Mouse (Mus musculus): ENCODE measurements around the gene Plcb1. TPM values are rescaled to one million over a fixed set of nuclear protein-coding genes. Genes with fewer than 3 reads are reported as not detected.

Plcb1 gene
- polyA plus RNA-seq, 1 experiment from 2014 or later, result 7.0 TPM

DNA sequence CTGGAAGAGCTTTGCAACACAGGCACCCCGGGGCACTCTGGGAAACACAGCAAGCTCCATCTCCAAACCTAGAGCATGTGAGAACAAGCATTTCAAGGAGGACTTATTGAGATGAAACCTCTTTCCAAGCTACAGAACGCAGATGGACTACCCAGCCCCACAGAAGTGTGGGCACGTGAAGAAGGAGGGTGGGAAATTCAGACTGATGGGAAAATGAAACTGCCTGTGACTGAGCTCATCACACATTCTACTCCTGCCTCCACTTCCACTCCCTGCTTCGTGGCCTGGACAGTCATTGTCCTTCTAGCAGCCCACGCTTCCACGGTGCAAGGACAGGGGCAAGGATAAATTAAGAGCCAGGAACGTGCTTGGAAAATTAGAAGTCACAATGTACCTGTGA is 370.2 kb downstream of the Plcb1 start:
- no peaks in the 10 kb centered on the region for H3K27me3 ChIP-seq (ENCODE audit: control insufficient read depth, insufficient read depth, low read length)
- no peak overlapping the region for H3K27ac ChIP-seq (replicated peaks; ENCODE audit: low read depth, low read length)
- H3K4me2 ChIP-seq (ENCODE audit: low read depth, low read length), result no peak overlapping the region
- H3K36me3 ChIP-seq (replicated peaks; ENCODE audit: control insufficient read depth, insufficient read depth, low read depth, low read length), result no peaks in the 10 kb centered on the region
- ATAC-seq (replicated peaks; ENCODE audit: insufficient number of reproducible peaks, low FRiP score, low TSS enrichment, low read depth) (no peak), DNase-seq (ENCODE audit: low spot score) (no peak)
- H3K4me3 ChIP-seq (ENCODE audit: low read depth, low read length), result no peak overlapping the region
- no peaks in the 10 kb centered on the region for H3K4me1 ChIP-seq (ENCODE audit: control insufficient read depth, insufficient read depth, low read length)
- no peaks in the 10 kb centered on the region for H3K9me3 ChIP-seq (replicated peaks; ENCODE audit: control insufficient read depth, low read length)
- WGBS, result 81% methylated on average over 7 of the region's 7 CpGs
- no peak overlapping the region for H3K9ac ChIP-seq (replicated peaks; ENCODE audit: low read length)

- H3K4me3 ChIP-seq (ENCODE audit: low read depth, low read length), result no peak overlapping the region
Measured at GRCm38 (mm10) chr2:135157961-135158360, 372.1 kb downstream of the Plcb1 start.

DNA sequence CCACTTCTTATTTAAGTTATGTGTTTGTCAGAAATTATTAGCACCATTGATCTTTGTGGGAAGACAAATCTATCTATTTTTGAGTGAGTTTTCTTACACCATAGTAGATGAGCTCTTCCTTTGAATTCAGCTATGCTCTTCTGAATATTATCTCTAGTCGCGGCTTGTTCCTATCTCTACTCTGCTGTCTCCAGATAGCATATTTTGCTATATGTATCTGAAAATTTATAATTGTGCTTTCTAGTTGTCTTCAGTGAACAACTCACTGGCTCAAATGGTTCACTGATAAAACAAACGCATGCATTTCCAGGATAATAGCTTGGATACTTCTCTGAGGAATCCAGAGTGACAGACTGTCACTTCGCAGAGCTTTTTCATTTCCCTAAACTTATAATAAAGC is 375.8 kb downstream of the Plcb1 start:
- H3K4me3 ChIP-seq (ENCODE audit: low read depth, low read length), result no peak overlapping the region
- no peaks in the 10 kb centered on the region for H3K27me3 ChIP-seq (ENCODE audit: control insufficient read depth, insufficient read depth, low read length)
- H3K36me3 ChIP-seq (replicated peaks; ENCODE audit: control insufficient read depth, insufficient read depth, low read depth, low read length), result no peaks in the 10 kb centered on the region
- no peak overlapping the region for H3K4me2 ChIP-seq (ENCODE audit: low read depth, low read length)
- H3K27ac ChIP-seq (replicated peaks; ENCODE audit: low read depth, low read length), result no peak overlapping the region
- no peaks in the 10 kb centered on the region for H3K9me3 ChIP-seq (replicated peaks; ENCODE audit: control insufficient read depth, low read length)
- no peak overlapping the region for H3K9ac ChIP-seq (replicated peaks; ENCODE audit: low read length)
- ATAC-seq (replicated peaks; ENCODE audit: insufficient number of reproducible peaks, low FRiP score, low TSS enrichment, low read depth) (no peak), DNase-seq (ENCODE audit: low spot score) (no peak)
- 90% methylated on average over 4 of the region's 4 CpGs for WGBS
- no peaks in the 10 kb centered on the region for H3K4me1 ChIP-seq (ENCODE audit: control insufficient read depth, insufficient read depth, low read length)

More at GRCm38 (mm10) chr2:135157961-135158360, 372.1 kb downstream of the Plcb1 start:
- DNase-seq (ENCODE audit: low spot score) (no peak), ATAC-seq (replicated peaks; ENCODE audit: insufficient number of reproducible peaks, low FRiP score, low TSS enrichment, low read depth) (no peak)
- no peaks in the 10 kb centered on the region for H3K27me3 ChIP-seq (ENCODE audit: control insufficient read depth, insufficient read depth, low read length)
- H3K9me3 ChIP-seq (replicated peaks; ENCODE audit: control insufficient read depth, low read length), result no peaks in the 10 kb centered on the region
- H3K9ac ChIP-seq (replicated peaks; ENCODE audit: low read length), result no peak overlapping the region
- H3K4me1 ChIP-seq (ENCODE audit: control insufficient read depth, insufficient read depth, low read length), result no peaks in the 10 kb centered on the region
- no peak overlapping the region for H3K4me2 ChIP-seq (ENCODE audit: low read depth, low read length)
- H3K36me3 ChIP-seq (replicated peaks; ENCODE audit: control insufficient read depth, insufficient read depth, low read depth, low read length), result no peaks in the 10 kb centered on the region
- 93% methylated on average over 2 of the region's 2 CpGs for WGBS
- H3K27ac ChIP-seq (replicated peaks; ENCODE audit: low read depth, low read length), result no peak overlapping the region

- Histone ChIP-seq H3K4me2 (ENCODE audit: low read depth, low read length) (no peak overlapping the region), H3K27me3 (ENCODE audit: control insufficient read depth, insufficient read depth, low read length) (no peaks in the 10 kb centered on the region), H3K27ac (replicated peaks; ENCODE audit: low read depth, low read length) (no peak overlapping the region), H3K4me3 (ENCODE audit: low read depth, low read length) (no peak overlapping the region), H3K9me3 (replicated peaks; ENCODE audit: control insufficient read depth, low read length) (no peaks in the 10 kb centered on the region), H3K36me3 (replicated peaks; ENCODE audit: control insufficient read depth, insufficient read depth, low read depth, low read length) (no peaks in the 10 kb centered on the region), H3K4me1 (ENCODE audit: control insufficient read depth, insufficient read depth, low read length) (no peaks in the 10 kb centered on the region), H3K9ac (replicated peaks; ENCODE audit: low read length) (no peak overlapping the region)
- DNase-seq (ENCODE audit: low spot score) (no peak), ATAC-seq (replicated peaks; ENCODE audit: insufficient number of reproducible peaks, low FRiP score, low TSS enrichment, low read depth) (no peak)
- WGBS, result 73% methylated on average over 3 of the region's 3 CpGs
Measured at GRCm38 (mm10) chr2:135165512-135165911, 379.6 kb downstream of the Plcb1 start.

DNA sequence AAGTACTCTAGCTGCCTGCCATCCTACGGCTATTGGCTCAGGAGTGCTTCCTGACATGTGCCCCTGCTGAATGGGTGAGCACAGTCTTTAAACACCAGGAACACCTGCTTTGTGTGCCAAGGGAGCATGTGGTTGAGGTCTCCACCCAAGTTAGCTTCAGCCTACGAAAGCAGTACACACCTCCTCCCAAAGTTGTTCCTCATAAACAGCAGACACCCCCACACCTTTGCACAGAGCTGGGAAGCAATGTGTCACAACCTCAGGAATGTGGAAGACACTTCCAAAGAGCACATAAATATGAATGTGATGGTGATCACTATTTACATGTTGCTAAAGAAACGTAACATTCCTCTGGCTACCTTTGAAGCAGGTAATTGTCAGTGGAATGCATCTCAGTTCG is 389.7 kb downstream of the Plcb1 start:
- Histone ChIP-seq H3K4me2 (ENCODE audit: low read depth, low read length) (no peak overlapping the region), H3K4me1 (ENCODE audit: control insufficient read depth, insufficient read depth, low read length) (no peaks in the 10 kb centered on the region), H3K4me3 (ENCODE audit: low read depth, low read length) (no peak overlapping the region), H3K27me3 (ENCODE audit: control insufficient read depth, insufficient read depth, low read length) (no peaks in the 10 kb centered on the region), H3K9me3 (replicated peaks; ENCODE audit: control insufficient read depth, low read length) (no peaks in the 10 kb centered on the region), H3K27ac (replicated peaks; ENCODE audit: low read depth, low read length) (no peak overlapping the region), H3K36me3 (replicated peaks; ENCODE audit: control insufficient read depth, insufficient read depth, low read depth, low read length) (no peaks in the 10 kb centered on the region), H3K9ac (replicated peaks; ENCODE audit: low read length) (no peak overlapping the region)
- 77% methylated on average over 4 of the region's 4 CpGs for WGBS
- no peak for ATAC-seq (replicated peaks; ENCODE audit: insufficient number of reproducible peaks, low FRiP score, low TSS enrichment, low read depth)
- no peak for DNase-seq (ENCODE audit: low spot score)

DNA sequence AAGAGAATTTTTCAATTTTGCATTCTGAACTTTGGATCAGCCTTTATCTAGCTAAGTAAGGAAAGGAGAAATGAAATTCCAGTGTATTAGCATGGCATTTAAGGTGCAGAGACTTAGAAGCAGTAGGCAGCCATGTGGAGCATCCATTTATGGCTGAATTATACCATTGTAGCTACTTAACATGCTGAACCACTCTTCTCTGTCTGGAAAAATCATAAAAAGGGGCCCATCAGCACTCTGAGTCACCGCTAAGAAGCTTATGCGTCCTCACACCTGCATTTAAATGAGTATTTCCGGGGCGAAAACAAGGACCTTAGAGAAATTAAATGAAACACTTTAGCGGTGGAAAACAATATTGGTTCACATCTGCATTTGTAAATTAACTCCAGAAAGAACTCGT is 401.8 kb downstream of the Plcb1 start:
- H3K9ac ChIP-seq (replicated peaks; ENCODE audit: low read length), result no peak overlapping the region
- no peaks in the 10 kb centered on the region for H3K27me3 ChIP-seq (ENCODE audit: control insufficient read depth, insufficient read depth, low read length)
- H3K36me3 ChIP-seq (replicated peaks; ENCODE audit: control insufficient read depth, insufficient read depth, low read depth, low read length), result no peaks in the 10 kb centered on the region
- no peak overlapping the region for H3K4me2 ChIP-seq (ENCODE audit: low read depth, low read length)
- ATAC-seq (replicated peaks; ENCODE audit: insufficient number of reproducible peaks, low FRiP score, low TSS enrichment, low read depth) (no peak), DNase-seq (ENCODE audit: low spot score) (no peak)
- 81% methylated on average over 6 of the region's 6 CpGs for WGBS
- no peaks in the 10 kb centered on the region for H3K4me1 ChIP-seq (ENCODE audit: control insufficient read depth, insufficient read depth, low read length)
- no peaks in the 10 kb centered on the region for H3K9me3 ChIP-seq (replicated peaks; ENCODE audit: control insufficient read depth, low read length)
- no peak overlapping the region for H3K27ac ChIP-seq (replicated peaks; ENCODE audit: low read depth, low read length)
- H3K4me3 ChIP-seq (ENCODE audit: low read depth, low read length), result no peak overlapping the region

GRCm38 (mm10) chr2:135200830-135201229 is 415.0 kb downstream of the Plcb1 start:
- WGBS, result 85% methylated on average over 3 of the region's 3 CpGs
- ATAC-seq (replicated peaks; ENCODE audit: insufficient number of reproducible peaks, low FRiP score, low TSS enrichment, low read depth), result no peak
- no peaks in the 10 kb centered on the region for H3K4me1 ChIP-seq (ENCODE audit: control insufficient read depth, insufficient read depth, low read length)

GRCm38 (mm10) chr2:135202390-135202789 is 416.5 kb downstream of the Plcb1 start:
- WGBS, result 83% methylated on average over 4 of the region's 4 CpGs
- H3K27me3 ChIP-seq (ENCODE audit: control insufficient read depth, insufficient read depth, low read length), result no peaks in the 10 kb centered on the region
- H3K4me2 ChIP-seq (ENCODE audit: low read depth, low read length), result no peak overlapping the region
- no peak overlapping the region for H3K27ac ChIP-seq (replicated peaks; ENCODE audit: low read depth, low read length)
- DNase-seq (ENCODE audit: low spot score) (no peak), ATAC-seq (replicated peaks; ENCODE audit: insufficient number of reproducible peaks, low FRiP score, low TSS enrichment, low read depth) (no peak)
- no peaks in the 10 kb centered on the region for H3K4me1 ChIP-seq (ENCODE audit: control insufficient read depth, insufficient read depth, low read length)
- no peaks in the 10 kb centered on the region for H3K9me3 ChIP-seq (replicated peaks; ENCODE audit: control insufficient read depth, low read length)
- H3K9ac ChIP-seq (replicated peaks; ENCODE audit: low read length), result no peak overlapping the region
- H3K4me3 ChIP-seq (ENCODE audit: low read depth, low read length), result no peak overlapping the region
- no peaks in the 10 kb centered on the region for H3K36me3 ChIP-seq (replicated peaks; ENCODE audit: control insufficient read depth, insufficient read depth, low read depth, low read length)

More at GRCm38 (mm10) chr2:135200830-135201229, 415.0 kb downstream of the Plcb1 start:
- Histone ChIP-seq H3K9ac (replicated peaks; ENCODE audit: low read length) (no peak overlapping the region), H3K4me2 (ENCODE audit: low read depth, low read length) (no peak overlapping the region), H3K9me3 (replicated peaks; ENCODE audit: control insufficient read depth, low read length) (no peaks in the 10 kb centered on the region), H3K27ac (replicated peaks; ENCODE audit: low read depth, low read length) (no peak overlapping the region), H3K4me3 (ENCODE audit: low read depth, low read length) (no peak overlapping the region), H3K36me3 (replicated peaks; ENCODE audit: control insufficient read depth, insufficient read depth, low read depth, low read length) (no peaks in the 10 kb centered on the region), H3K27me3 (ENCODE audit: control insufficient read depth, insufficient read depth, low read length) (no peaks in the 10 kb centered on the region)
- no peak for DNase-seq (ENCODE audit: low spot score)
